Mouse (Mus musculus) kidney, embryonic 14.5 days (tissue): ENCODE data around the gene Chd4. TPM values are rescaled to one million over a fixed set of nuclear protein-coding genes. Genes with fewer than 3 reads are reported as not detected.
A peak's percentile ranks its signal among the peaks of the same experiment; 100 is the strongest.

ENCODE experiments used
- ATAC-seq: fragments of 200-750 bp; cut with Nextera tagmentation; 2 replicates; pipeline ENCODE4 v1.8.0; 2017; ENCODE audit warnings: moderate number of reproducible peaks, mild to moderate bottlenecking, moderate TSS enrichment, moderate library complexity; ENCODE audit not compliant: low FRiP score, low TSS enrichment
- H3K27ac ChIP-seq: fragments of 300-500 bp; sonication (generic); 2 replicates; pipeline ENCODE4 v1.5.1; 2014; ENCODE audit warnings: low read depth, mild to moderate bottlenecking, low read length, moderate library complexity, mixed read lengths
- H3K27me3 ChIP-seq: fragments of 300-500 bp; sonication (generic); 2 replicates; pipeline ENCODE4 v1.6.1; 2014; ENCODE audit warnings: mild to moderate bottlenecking, low read length; ENCODE audit not compliant: control insufficient read depth, insufficient read depth
- H3K36me3 ChIP-seq: fragments of 300-500 bp; sonication (generic); 2 replicates; pipeline ENCODE4 v1.6.1; 2014; ENCODE audit warnings: low read length, mixed read lengths; ENCODE audit not compliant: control insufficient read depth, insufficient read depth
- H3K4me1 ChIP-seq: fragments of 300-500 bp; sonication (generic); 2 replicates; pipeline ENCODE4 v1.6.1; 2014; ENCODE audit warnings: low read length, mixed read lengths; ENCODE audit not compliant: control insufficient read depth, insufficient read depth
- H3K4me2 ChIP-seq: fragments of 300-500 bp; sonication (generic); replicated peaks from 2 replicates; pipeline ENCODE4 v1.6.1; 2014; ENCODE audit warnings: low read depth, mild to moderate bottlenecking, low read length
- H3K4me3 ChIP-seq: fragments of 300-500 bp; sonication (generic); 2 replicates; pipeline ENCODE4 v1.5.1; 2014; ENCODE audit warnings: mild to moderate bottlenecking, low read length
- H3K9ac ChIP-seq: fragments of 300-500 bp; sonication (generic); 2 replicates; pipeline ENCODE4 v1.6.1; 2014; ENCODE audit warnings: low read depth, mild to moderate bottlenecking, low read length, moderate library complexity
- H3K9me3 ChIP-seq: fragments of 300-500 bp; sonication (generic); 2 replicates; pipeline ENCODE4 v1.6.1; 2016; ENCODE audit warnings: low read length; ENCODE audit not compliant: control insufficient read depth
- WGBS: fragments of 180-500 bp; shearing (Covaris S2); extraction: QIAGEN DNeasy Blood & Tissue Kit; methylation state at CpG from one replicate; pipeline ENCODE4 v1.1.7; 2014; 5-methylcytosine and 5-hydroxymethylcytosine counted together
- polyA plus RNA-seq: library from polyadenylated mRNA; unstranded; fragments of >200 nt; fragmentation: Nextera tagmentation; extraction: Ambion mirVana; gene quantifications from 2 replicates; pipeline ENCODE4 v1.2.1, GENCODE M21; 2014

Chd4 gene
- polyA plus RNA-seq, 1 experiment from 2014 or later: 106 TPM

- H3K4me2 ChIP-seq: peak overlapping the region; percentile 32
- peak overlapping the region; percentile 47; the same call in 1 of the 2 replicates for H3K9ac ChIP-seq
- WGBS: 1% methylated on average over 18 of the region's 20 CpGs
- H3K27ac ChIP-seq: peak overlapping the region; percentile 95
- H3K9me3 ChIP-seq: no peaks in the 10 kb centered on the region
- peak; percentile 90 for ATAC-seq
- peak overlapping the region; percentile 13 for H3K4me3 ChIP-seq
- peaks cover 24% of the 10 kb centered on the region for H3K4me1 ChIP-seq
- no peaks in the 10 kb centered on the region for H3K36me3 ChIP-seq
- H3K27me3 ChIP-seq: no peaks in the 10 kb centered on the region
Measured at GRCm38 (mm10) chr6:125088561-125089321, 7.0 kb upstream of the Chd4 start.

- Histone ChIP-seq H3K36me3 (no peaks in the 10 kb centered on the region), H3K9me3 (no peaks in the 10 kb centered on the region), H3K27ac (peak overlapping the region; percentile 95), H3K9ac (peak overlapping the region; percentile 42; the same call in 1 of the 2 replicates), H3K4me1 (peaks cover 24% of the 10 kb centered on the region), H3K4me2 (peak overlapping the region; percentile 32), H3K4me3 (peak overlapping the region; percentile 10), H3K27me3 (no peaks in the 10 kb centered on the region)
- ATAC-seq: peak; percentile 70
- WGBS: 2% methylated on average over 15 of the region's 15 CpGs
Measured at GRCm38 (mm10) chr6:125089521-125090321, 6.1 kb upstream of the Chd4 start.

- Histone ChIP-seq H3K4me1 (peaks cover 30% of the 10 kb centered on the region), H3K9ac (peak overlapping the region; percentile 42; the same call in 1 of the 2 replicates), H3K9me3 (no peaks in the 10 kb centered on the region), H3K27me3 (no peaks in the 10 kb centered on the region), H3K36me3 (no peaks in the 10 kb centered on the region), H3K27ac (peak overlapping the region; percentile 95; the same call in 1 of the 2 replicates), H3K4me2 (peak overlapping the region; percentile 32; the same call in 1 of the 2 replicates), H3K4me3 (peak overlapping the region; percentile 10; the same call in 1 of the 2 replicates)
- no peak for ATAC-seq
- WGBS: 50% methylated on average over 10 of the region's 10 CpGs
Measured at GRCm38 (mm10) chr6:125090341-125091085, 5.3 kb upstream of the Chd4 start.

- WGBS: 90% methylated on average over 5 of the region's 5 CpGs
- no peaks in the 10 kb centered on the region for H3K27me3 ChIP-seq
- no peak overlapping the region for H3K4me3 ChIP-seq
- H3K4me1 ChIP-seq: peaks cover 30% of the 10 kb centered on the region
- no peaks in the 10 kb centered on the region for H3K36me3 ChIP-seq
- H3K27ac ChIP-seq: no peak overlapping the region
- no peak overlapping the region for H3K9ac ChIP-seq
- no peak overlapping the region for H3K4me2 ChIP-seq
- ATAC-seq: no peak
- H3K9me3 ChIP-seq: no peaks in the 10 kb centered on the region
Measured at GRCm38 (mm10) chr6:125092372-125092771, 3.4 kb upstream of the Chd4 start.

- Histone ChIP-seq H3K4me1 (peaks cover 38% of the 10 kb centered on the region), H3K27ac (peak overlapping the region; percentile 96), H3K27me3 (no peaks in the 10 kb centered on the region), H3K9me3 (no peaks in the 10 kb centered on the region), H3K4me2 (no peak overlapping the region), H3K9ac (no peak overlapping the region), H3K4me3 (no peak overlapping the region), H3K36me3 (peaks cover 17% of the 10 kb centered on the region)
- ATAC-seq: no peak
- 42% methylated on average over 3 of the region's 3 CpGs for WGBS
Measured at GRCm38 (mm10) chr6:125094843-125095242, 938 bp upstream of the Chd4 start.

GRCm38 (mm10) chr6:125096279-125096596 lies 457 bp downstream of the Chd4 start:
- H3K27me3 ChIP-seq: no peaks in the 10 kb centered on the region
- H3K4me1 ChIP-seq: peaks cover 36% of the 10 kb centered on the region
- H3K4me2 ChIP-seq: peak overlapping the region; percentile 90
- 2% methylated on average over 15 of the region's 32 CpGs for WGBS
- no peaks in the 10 kb centered on the region for H3K9me3 ChIP-seq
- H3K27ac ChIP-seq: peak overlapping the region; percentile 96
- peak overlapping the region; percentile 84 for H3K4me3 ChIP-seq
- ATAC-seq: peak; percentile 38
- peak overlapping the region; percentile 83 for H3K9ac ChIP-seq
- H3K36me3 ChIP-seq: peaks cover 31% of the 10 kb centered on the region

- WGBS: under 1% methylated on average over 35 of the region's 44 CpGs
- peak overlapping the region; percentile 83 for H3K9ac ChIP-seq
- peaks cover 37% of the 10 kb centered on the region for H3K36me3 ChIP-seq
- H3K27me3 ChIP-seq: no peaks in the 10 kb centered on the region
- peak overlapping the region; percentile 90 for H3K4me2 ChIP-seq
- H3K4me1 ChIP-seq: peaks cover 36% of the 10 kb centered on the region
- H3K9me3 ChIP-seq: no peaks in the 10 kb centered on the region
- peak; percentile 64 for ATAC-seq
- peak overlapping the region; percentile 84 for H3K4me3 ChIP-seq
- peak overlapping the region; percentile 96 for H3K27ac ChIP-seq
Measured at GRCm38 (mm10) chr6:125096597-125097345, 990 bp downstream of the Chd4 start.

GRCm38 (mm10) chr6:125097346-125097689 lies 1.5 kb downstream of the Chd4 start:
- H3K4me3 ChIP-seq: peak overlapping the region; percentile 84
- ATAC-seq: peak; percentile 12
- H3K4me2 ChIP-seq: peak overlapping the region; percentile 90
- H3K27me3 ChIP-seq: no peaks in the 10 kb centered on the region
- peaks cover 42% of the 10 kb centered on the region for H3K36me3 ChIP-seq
- H3K9ac ChIP-seq: peak overlapping the region; percentile 83
- peaks cover 36% of the 10 kb centered on the region for H3K4me1 ChIP-seq
- no peaks in the 10 kb centered on the region for H3K9me3 ChIP-seq
- WGBS: 2% methylated on average over 12 of the region's 12 CpGs
- H3K27ac ChIP-seq: peak overlapping the region; percentile 96
